Mouse (Mus musculus): Measurements from ENCODE around the gene Capn1. TPM values are rescaled to one million over a fixed set of nuclear protein-coding genes. Genes with fewer than 3 reads are reported as not detected.

The Capn1 gene
- polyA plus RNA-seq, 1 experiment, result 2.5 TPM

- no peaks in the 10 kb centered on the region for H3K4me1 ChIP-seq (ENCODE audit: control insufficient read depth, insufficient read depth, low read length)
- no peaks in the 10 kb centered on the region for H3K27me3 ChIP-seq (ENCODE audit: control insufficient read depth, insufficient read depth, low read length)
- H3K4me3 ChIP-seq (ENCODE audit: control insufficient read depth, low read depth, low read length), result no peak overlapping the region
- no peak for TF ChIP-seq POLR2A (IDR thresholded peaks at IDR 0.05; ENCODE audit: control insufficient read depth, low read depth, low read length)
- TF ChIP-seq CTCF (IDR thresholded peaks at IDR 0.05; ENCODE audit: control insufficient read depth, insufficient read depth, insufficient replicate concordance, low read depth, low read length), result no peak
- H3K27ac ChIP-seq (ENCODE audit: control insufficient read depth, insufficient read depth, low read depth, low read length), result no peak overlapping the region
- peaks cover 9% of the 10 kb centered on the region for H3K36me3 ChIP-seq (ENCODE audit: control insufficient read depth, insufficient read depth, low read length)
These were observed 61.5 kb downstream of the Capn1 start for GRCm38 (mm10) chr19:5954031-5954710.

- Histone ChIP-seq H3K36me3 (ENCODE audit: control insufficient read depth, insufficient read depth, low read length) (peaks cover 9% of the 10 kb centered on the region), H3K27ac (ENCODE audit: control insufficient read depth, insufficient read depth, low read depth, low read length) (no peak overlapping the region), H3K27me3 (ENCODE audit: control insufficient read depth, insufficient read depth, low read length) (no peaks in the 10 kb centered on the region), H3K4me1 (ENCODE audit: control insufficient read depth, insufficient read depth, low read length) (no peaks in the 10 kb centered on the region), H3K4me3 (ENCODE audit: control insufficient read depth, low read depth, low read length) (no peak overlapping the region)
- TF ChIP-seq POLR2A (IDR thresholded peaks at IDR 0.05; ENCODE audit: control insufficient read depth, low read depth, low read length), result no peak
- no peak for TF ChIP-seq CTCF (IDR thresholded peaks at IDR 0.05; ENCODE audit: control insufficient read depth, insufficient read depth, insufficient replicate concordance, low read depth, low read length)
These were observed 62.4 kb downstream of the Capn1 start for GRCm38 (mm10) chr19:5953201-5953770.

GRCm38 (mm10) chr19:5952071-5952691 is 63.5 kb downstream of the Capn1 start:
- Histone ChIP-seq H3K36me3 (ENCODE audit: control insufficient read depth, insufficient read depth, low read length) (peaks cover 9% of the 10 kb centered on the region), H3K27ac (ENCODE audit: control insufficient read depth, insufficient read depth, low read depth, low read length) (no peak overlapping the region), H3K4me1 (ENCODE audit: control insufficient read depth, insufficient read depth, low read length) (no peaks in the 10 kb centered on the region), H3K27me3 (ENCODE audit: control insufficient read depth, insufficient read depth, low read length) (no peaks in the 10 kb centered on the region), H3K4me3 (ENCODE audit: control insufficient read depth, low read depth, low read length) (no peak overlapping the region)
- no peak for TF ChIP-seq POLR2A (IDR thresholded peaks at IDR 0.05; ENCODE audit: control insufficient read depth, low read depth, low read length)
- TF ChIP-seq CTCF (IDR thresholded peaks at IDR 0.05; ENCODE audit: control insufficient read depth, insufficient read depth, insufficient replicate concordance, low read depth, low read length), result no peak

DNA sequence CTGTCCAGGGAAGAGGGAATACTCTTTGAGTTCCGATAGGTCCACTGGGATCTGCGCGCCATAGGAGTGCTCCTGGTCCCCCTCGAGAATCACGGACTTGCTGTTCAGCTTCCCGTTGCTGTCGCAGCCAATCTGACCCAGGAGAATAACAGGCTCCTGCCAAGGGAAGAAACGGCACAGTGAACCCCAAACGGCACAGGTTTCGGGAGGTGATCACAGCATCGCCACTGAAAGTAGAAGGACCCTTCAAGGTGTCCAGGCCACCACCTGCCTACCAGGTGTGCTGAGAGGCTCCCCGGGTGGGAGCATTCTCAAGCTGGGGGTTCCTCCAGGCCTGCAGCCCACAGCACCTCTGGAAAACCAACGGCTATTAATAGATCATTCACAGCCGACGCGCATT is 64.1 kb downstream of the Capn1 start:
- H3K4me1 ChIP-seq (ENCODE audit: control insufficient read depth, insufficient read depth, low read length), result no peaks in the 10 kb centered on the region
- no peak overlapping the region for H3K27ac ChIP-seq (ENCODE audit: control insufficient read depth, insufficient read depth, low read depth, low read length)
- peaks cover 9% of the 10 kb centered on the region for H3K36me3 ChIP-seq (ENCODE audit: control insufficient read depth, insufficient read depth, low read length)
- no peaks in the 10 kb centered on the region for H3K27me3 ChIP-seq (ENCODE audit: control insufficient read depth, insufficient read depth, low read length)
- H3K4me3 ChIP-seq (ENCODE audit: control insufficient read depth, low read depth, low read length), result no peak overlapping the region
- no peak for TF ChIP-seq CTCF (IDR thresholded peaks at IDR 0.05; ENCODE audit: control insufficient read depth, insufficient read depth, insufficient replicate concordance, low read depth, low read length)
- TF ChIP-seq POLR2A (IDR thresholded peaks at IDR 0.05; ENCODE audit: control insufficient read depth, low read depth, low read length), result no peak

DNA sequence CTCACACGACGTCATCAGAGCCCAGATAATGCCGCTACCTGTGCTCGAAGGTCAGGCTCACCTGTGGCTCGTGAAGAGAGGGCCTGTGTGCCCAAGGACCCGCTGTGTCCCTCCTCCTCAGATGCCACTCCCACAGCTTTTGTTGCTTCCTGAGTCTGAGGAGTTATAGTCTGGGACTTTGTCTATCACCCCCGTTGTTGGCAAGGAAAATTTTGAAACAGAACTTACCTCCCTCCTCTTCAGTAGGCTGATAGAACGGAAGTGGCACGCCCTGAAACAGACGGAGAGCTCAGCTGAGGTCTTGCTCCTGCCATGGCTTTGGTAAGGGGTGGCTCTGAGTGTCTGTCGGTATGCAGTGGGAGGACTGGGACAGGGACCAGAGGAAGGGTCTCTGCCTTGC is 65.5 kb downstream of the Capn1 start:
- no peaks in the 10 kb centered on the region for H3K27me3 ChIP-seq (ENCODE audit: control insufficient read depth, insufficient read depth, low read length)
- H3K36me3 ChIP-seq (ENCODE audit: control insufficient read depth, insufficient read depth, low read length), result peaks cover 7% of the 10 kb centered on the region
- H3K4me3 ChIP-seq (ENCODE audit: control insufficient read depth, low read depth, low read length), result no peak overlapping the region
- no peak overlapping the region for H3K27ac ChIP-seq (ENCODE audit: control insufficient read depth, insufficient read depth, low read depth, low read length)
- peaks cover 2% of the 10 kb centered on the region; the same call in 1 of the 2 replicates for H3K4me1 ChIP-seq (ENCODE audit: control insufficient read depth, insufficient read depth, low read length)
- TF ChIP-seq POLR2A (IDR thresholded peaks at IDR 0.05; ENCODE audit: control insufficient read depth, low read depth, low read length) (no peak), CTCF (IDR thresholded peaks at IDR 0.05; ENCODE audit: control insufficient read depth, insufficient read depth, insufficient replicate concordance, low read depth, low read length) (no peak)

DNA sequence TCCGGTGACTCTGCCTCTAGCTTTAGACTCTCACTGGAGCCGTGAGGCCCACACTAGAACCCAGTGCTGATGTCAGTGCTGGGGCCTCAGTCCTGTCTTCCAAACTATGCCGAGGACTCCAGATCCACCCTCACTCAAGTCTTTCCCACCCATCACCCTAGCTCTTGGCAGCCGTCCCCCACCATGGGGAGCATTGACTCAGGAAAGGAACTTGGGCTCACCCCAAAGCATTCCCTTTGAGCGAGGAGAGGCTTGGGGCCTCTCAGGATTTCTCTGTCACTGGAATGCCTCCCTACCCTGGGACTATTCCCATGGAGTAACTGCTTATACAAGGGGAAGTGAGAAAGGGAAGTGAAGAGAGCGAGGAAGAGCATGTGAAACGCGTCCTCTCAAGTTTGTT is 69.8 kb downstream of the Capn1 start:
- H3K36me3 ChIP-seq (ENCODE audit: control insufficient read depth, insufficient read depth, low read length), result peaks cover under 1% of the 10 kb centered on the region
- TF ChIP-seq CTCF (IDR thresholded peaks at IDR 0.05; ENCODE audit: control insufficient read depth, insufficient read depth, insufficient replicate concordance, low read depth, low read length), result no peak
- no peak for TF ChIP-seq POLR2A (IDR thresholded peaks at IDR 0.05; ENCODE audit: control insufficient read depth, low read depth, low read length)
- no peaks in the 10 kb centered on the region for H3K27me3 ChIP-seq (ENCODE audit: control insufficient read depth, insufficient read depth, low read length)
- peaks cover 2% of the 10 kb centered on the region; the same call in 1 of the 2 replicates for H3K4me1 ChIP-seq (ENCODE audit: control insufficient read depth, insufficient read depth, low read length)
- no peak overlapping the region for H3K4me3 ChIP-seq (ENCODE audit: control insufficient read depth, low read depth, low read length)
- no peak overlapping the region for H3K27ac ChIP-seq (ENCODE audit: control insufficient read depth, insufficient read depth, low read depth, low read length)

DNA sequence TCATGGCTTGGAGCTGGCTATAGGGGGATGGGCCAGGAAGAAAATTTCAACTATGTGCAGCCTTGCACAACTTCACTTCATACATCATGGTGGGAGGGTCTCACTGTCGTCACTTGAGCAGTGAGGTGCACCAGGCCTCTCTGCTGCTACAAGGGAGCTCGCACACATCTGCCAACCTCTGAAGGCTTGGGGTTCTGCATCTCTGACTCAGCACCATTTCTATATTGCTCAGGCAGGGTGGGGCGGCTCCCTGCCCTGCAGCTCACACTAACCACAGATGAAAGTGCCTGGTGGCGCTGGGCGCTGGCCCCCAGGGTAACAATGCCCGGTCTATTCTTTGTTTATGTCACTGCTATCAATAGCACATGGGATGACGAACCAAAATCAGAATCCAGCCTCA is 70.7 kb downstream of the Capn1 start:
- TF ChIP-seq CTCF (IDR thresholded peaks at IDR 0.05; ENCODE audit: control insufficient read depth, insufficient read depth, insufficient replicate concordance, low read depth, low read length) (no peak), POLR2A (IDR thresholded peaks at IDR 0.05; ENCODE audit: control insufficient read depth, low read depth, low read length) (no peak)
- Histone ChIP-seq H3K27ac (ENCODE audit: control insufficient read depth, insufficient read depth, low read depth, low read length) (no peak overlapping the region), H3K27me3 (ENCODE audit: control insufficient read depth, insufficient read depth, low read length) (no peaks in the 10 kb centered on the region), H3K4me3 (ENCODE audit: control insufficient read depth, low read depth, low read length) (no peak overlapping the region), H3K36me3 (ENCODE audit: control insufficient read depth, insufficient read depth, low read length) (no peaks in the 10 kb centered on the region; the same call in none of the 2 replicates), H3K4me1 (ENCODE audit: control insufficient read depth, insufficient read depth, low read length) (peaks cover 2% of the 10 kb centered on the region; the same call in 1 of the 2 replicates)

Measured in testis, adult 2 months (tissue).